Mouse (Mus musculus): Measurements from ENCODE around the gene Pawr.

Gene Pawr

GRCm38 (mm10) chr10:108355392-108355775 lies 23.5 kb downstream of the Pawr start:
- no peak for DNase-seq (ENCODE audit: low spot score in 2 of 2)

GRCm38 (mm10) chr10:108356601-108357187 lies 24.8 kb downstream of the Pawr start:
- DNase-seq (ENCODE audit: low spot score in 2 of 2), result no peak

GRCm38 (mm10) chr10:108359974-108360373 lies 28.1 kb downstream of the Pawr start:
- no peak for DNase-seq (ENCODE audit: low spot score in 2 of 2)

- no peak for DNase-seq (ENCODE audit: low spot score in 2 of 2)
Measured at GRCm38 (mm10) chr10:108360801-108361200, 28.9 kb downstream of the Pawr start.

- DNase-seq (ENCODE audit: low spot score in 2 of 2), result no peak
Measured at GRCm38 (mm10) chr10:108361419-108362155, 29.7 kb downstream of the Pawr start.

- no peak for DNase-seq (ENCODE audit: low spot score in 2 of 2)
Measured at GRCm38 (mm10) chr10:108363932-108364331, 32.0 kb downstream of the Pawr start.

GRCm38 (mm10) chr10:108364946-108365719 lies 33.2 kb downstream of the Pawr start:
- no peak for DNase-seq (ENCODE audit: low spot score in 2 of 2)

- DNase-seq (ENCODE audit: low spot score in 2 of 2), result no peak
Measured at GRCm38 (mm10) chr10:108366251-108366650, 34.3 kb downstream of the Pawr start.

- DNase-seq (ENCODE audit: low spot score in 2 of 2), result no peak
Measured at GRCm38 (mm10) chr10:108368358-108368757, 36.4 kb downstream of the Pawr start.

- no peak for DNase-seq (ENCODE audit: low spot score in 2 of 2)
Measured at GRCm38 (mm10) chr10:108372258-108372657, 40.3 kb downstream of the Pawr start.

- no peak for DNase-seq (ENCODE audit: low spot score in 2 of 2)
Measured at GRCm38 (mm10) chr10:108372858-108373257, 40.9 kb downstream of the Pawr start.

GRCm38 (mm10) chr10:108375796-108376195 lies 43.9 kb downstream of the Pawr start:
- DNase-seq (ENCODE audit: low spot score in 2 of 2), result no peak

- no peak for DNase-seq (ENCODE audit: low spot score in 2 of 2)
Measured at GRCm38 (mm10) chr10:108376366-108376765, 44.4 kb downstream of the Pawr start.

- DNase-seq (ENCODE audit: low spot score in 2 of 2), result no peak
Measured at GRCm38 (mm10) chr10:108377369-108377768, 45.4 kb downstream of the Pawr start.

- DNase-seq (ENCODE audit: low spot score in 2 of 2), result no peak
Measured at GRCm38 (mm10) chr10:108378062-108378461, 46.1 kb downstream of the Pawr start.

GRCm38 (mm10) chr10:108378479-108378878 lies 46.6 kb downstream of the Pawr start:
- DNase-seq (ENCODE audit: low spot score in 2 of 2), result no peak

GRCm38 (mm10) chr10:108380715-108381114 lies 48.8 kb downstream of the Pawr start:
- DNase-seq (ENCODE audit: low spot score in 2 of 2), result no peak

GRCm38 (mm10) chr10:108384153-108384769 lies 52.3 kb downstream of the Pawr start:
- DNase-seq (ENCODE audit: low spot score in 2 of 2), result no peak

- peak in 1 of 2 experiments; percentile 37 for DNase-seq (ENCODE audit: low spot score in 2 of 2)
Measured at GRCm38 (mm10) chr10:108385480-108385955, 53.6 kb downstream of the Pawr start.

- DNase-seq (ENCODE audit: low spot score in 2 of 2), result no peak
Measured at GRCm38 (mm10) chr10:108388410-108388915, 56.5 kb downstream of the Pawr start.

- DNase-seq (ENCODE audit: low spot score in 2 of 2), result no peak
Measured at GRCm38 (mm10) chr10:108389178-108389926, 57.4 kb downstream of the Pawr start.
